Mouse (Mus musculus) CD4-positive, CD25-positive, alpha-beta regulatory T cell, adult 9 weeks (primary cell): Measurements from ENCODE around the gene Lhx3. TPM values are rescaled to one million over a fixed set of nuclear protein-coding genes. Genes with fewer than 3 reads are reported as not detected.

Source experiments
- polyA plus RNA-seq: library from polyadenylated mRNA; unstranded; fragments of 100-300 nt; shearing (Covaris generic); gene quantifications from one replicate; pipeline ENCODE4 v1.2.1, GENCODE M21; 2017

Lhx3 gene
- not detected for polyA plus RNA-seq

GRCm38 (mm10) chr2:26208126-26208789 is at the start of gene Lhx3:
TSS of gene Lhx3 (minus strand) at chr2:26208289.

GRCm38 (mm10) chr2:26237290-26237782 is 29.2 kb upstream of the Lhx3 start, which contains the start of gene Qsox2:
TSS of gene Qsox2 (minus strand) at chr2:26237525.

Other genes with a start within 250 kb of the Lhx3 start
- gene Camsap1, start 225.0 kb downstream of the Lhx3 start, polyA plus RNA-seq: 3.4 TPM
- gene Ubac1, start 186.5 kb downstream of the Lhx3 start, polyA plus RNA-seq: 25.3 TPM
- gene Nacc2, start 85.1 kb downstream of the Lhx3 start, polyA plus RNA-seq: 1.8 TPM
- gene Qsox2, start 29.2 kb upstream of the Lhx3 start, polyA plus RNA-seq: 1.6 TPM
- not detected for gene Ccdc187, start 86.3 kb upstream of the Lhx3 start, polyA plus RNA-seq
- gene Gpsm1, start 107.2 kb upstream of the Lhx3 start, polyA plus RNA-seq: 5.7 TPM
- 10.2 TPM for gene Dnlz, start 143.8 kb upstream of the Lhx3 start, polyA plus RNA-seq
- 2.4 TPM for gene Card9, start 152.6 kb upstream of the Lhx3 start, polyA plus RNA-seq
- gene Snapc4, start 172.4 kb upstream of the Lhx3 start, polyA plus RNA-seq: 65.3 TPM
- 29.4 TPM for gene Entr1, start 181.0 kb upstream of the Lhx3 start, polyA plus RNA-seq
- 80.0 TPM for gene Pmpca, start 181.1 kb upstream of the Lhx3 start, polyA plus RNA-seq
- gene Inpp5e, start 200.9 kb upstream of the Lhx3 start, polyA plus RNA-seq: 16.7 TPM
- 68.9 TPM for gene Sec16a, start 236.9 kb upstream of the Lhx3 start, polyA plus RNA-seq